Mouse (Mus musculus): ENCODE data around the gene Snn.

- TF ChIP-seq POLR2A (IDR thresholded peaks at IDR 0.05; ENCODE audit: low read depth, low read length): no peak
- TF ChIP-seq CTCF (conservative IDR thresholded peaks at IDR 0.05 in 1 of 2, IDR thresholded peaks at IDR 0.05 in 1 of 2; ENCODE audit: low read depth in 2 of 2, low read length in 2 of 2): no peak
- TF ChIP-seq MAZ (IDR thresholded peaks at IDR 0.05; ENCODE audit: low read depth, low read length): no peak
- no peak for TF ChIP-seq USF1 (IDR thresholded peaks at IDR 0.05; ENCODE audit: low read depth, low read length)
Observed at GRCm38 (mm10) chr16:11122625-11123024, 61.9 kb downstream of the Snn start.

All from CH12.LX (cell line).